Comparison of ENCODE assay signal across 8 mouse cellular contexts in genomic region chr1:162359270-162359669, GRCm38 (mm10).
DNase-seq lines count a peak whose midpoint lies in the region; ATAC-seq lines count a peak whose summit lies in the region.

No protein-coding gene starts in this region.

- peaks cover 5% of the 10 kb centered on the region for H3K4me1 ChIP-seq in heart, embryonic 11.5 days (ENCODE audit: control insufficient read depth, insufficient read depth, low read length)
- H3K4me1 ChIP-seq in liver, embryonic 11.5 days (replicated peaks; ENCODE audit: control insufficient read depth, insufficient read depth, low read length), result no peaks in the 10 kb centered on the region
- peaks cover 29% of the 10 kb centered on the region for H3K4me1 ChIP-seq in neural tube, embryonic 13.5 days (replicated peaks)

- no peak for ATAC-seq in heart, embryonic 11.5 days (replicated peaks; ENCODE audit: insufficient number of reproducible peaks, low FRiP score, low TSS enrichment)
- ATAC-seq in liver, embryonic 11.5 days (replicated peaks; ENCODE audit: low FRiP score), result 0 out of 2 replicates have a peak, but pooled peaks have one; percentile 41
- peak; percentile 68; the same call in 1 of the 2 replicates for ATAC-seq in neural tube, embryonic 13.5 days (ENCODE audit: low read depth)

- no peak overlapping the region for H3K9ac ChIP-seq in heart, embryonic 11.5 days (ENCODE audit: low read depth, low read length)
- no peak overlapping the region for H3K9ac ChIP-seq in liver, embryonic 11.5 days (ENCODE audit: low read depth, low read length)
- no peak overlapping the region for H3K9ac ChIP-seq in neural tube, embryonic 13.5 days

- H3K9me3 ChIP-seq in heart, embryonic 11.5 days (replicated peaks; ENCODE audit: control insufficient read depth, low read length), result no peaks in the 10 kb centered on the region
- H3K9me3 ChIP-seq in liver, embryonic 11.5 days (ENCODE audit: control insufficient read depth, low read length), result no peaks in the 10 kb centered on the region
- no peaks in the 10 kb centered on the region for H3K9me3 ChIP-seq in neural tube, embryonic 13.5 days

- DNase-seq in heart, adult 18-20 months, result peak; percentile 21 to 48
- DNase-seq in cerebellum, postnatal 36 days, result peak; percentile 69 to 78
- DNase-seq in frontal cortex, postnatal 25 days (ENCODE audit: low spot score in 2 of 2), result peak; percentile 38 to 41
- DNase-seq in kidney, postnatal 14 days, result peak; percentile 81
- DNase-seq in liver, embryonic 11.5 days (ENCODE audit: low spot score), result no peak
- DNase-seq in gastrocnemius, postnatal 10 days, result no peak

- no peak overlapping the region for H3K4me2 ChIP-seq in heart, embryonic 11.5 days
- no peak overlapping the region for H3K4me2 ChIP-seq in liver, embryonic 11.5 days
- H3K4me2 ChIP-seq in neural tube, embryonic 13.5 days, result no peak overlapping the region

- 58% methylated on average over 8 of the region's 8 CpGs for WGBS in heart, embryonic 11.5 days (ENCODE audit: insufficient replicate concordance)
- 69% methylated on average over 8 of the region's 8 CpGs for WGBS in liver, embryonic 11.5 days
- 63% methylated on average over 8 of the region's 8 CpGs for WGBS in neural tube, embryonic 13.5 days

- no peak overlapping the region for H3K27ac ChIP-seq in heart, embryonic 11.5 days (ENCODE audit: low read depth, low read length)
- H3K27ac ChIP-seq in liver, embryonic 11.5 days (ENCODE audit: low read depth, low read length), result no peak overlapping the region
- no peak overlapping the region for H3K27ac ChIP-seq in neural tube, embryonic 13.5 days (replicated peaks)

- H3K4me3 ChIP-seq in heart, embryonic 11.5 days (ENCODE audit: low read depth, low read length), result no peak overlapping the region
- no peak overlapping the region for H3K4me3 ChIP-seq in liver, embryonic 11.5 days (ENCODE audit: low read depth, low read length)
- H3K4me3 ChIP-seq in neural tube, embryonic 13.5 days, result no peak overlapping the region

- no peaks in the 10 kb centered on the region for H3K27me3 ChIP-seq in heart, embryonic 11.5 days (ENCODE audit: control insufficient read depth, insufficient read depth, low read length)
- H3K27me3 ChIP-seq in liver, embryonic 11.5 days (replicated peaks; ENCODE audit: control insufficient read depth, insufficient read depth, low read length), result no peaks in the 10 kb centered on the region
- H3K27me3 ChIP-seq in neural tube, embryonic 13.5 days, result no peaks in the 10 kb centered on the region

- no peaks in the 10 kb centered on the region for H3K36me3 ChIP-seq in heart, embryonic 11.5 days (ENCODE audit: control insufficient read depth, insufficient read depth, low read length)
- H3K36me3 ChIP-seq in liver, embryonic 11.5 days (ENCODE audit: control insufficient read depth, insufficient read depth, low read length), result no peaks in the 10 kb centered on the region
- H3K36me3 ChIP-seq in neural tube, embryonic 13.5 days, result no peaks in the 10 kb centered on the region

Comparison
In these comparisons a context has a peak if more than half of its experiments do, and no peak if none do; other contexts are left out.
1. DNase-seq: peak in heart, adult 18-20 months (2 of 2), cerebellum, postnatal 36 days (2 of 2), frontal cortex, postnatal 25 days (2 of 2) and kidney, postnatal 14 days (single experiment); none in liver, embryonic 11.5 days (single experiment) and gastrocnemius, postnatal 10 days (single experiment).